Mouse (Mus musculus): ENCODE data around the gene Uck2.

DNA sequence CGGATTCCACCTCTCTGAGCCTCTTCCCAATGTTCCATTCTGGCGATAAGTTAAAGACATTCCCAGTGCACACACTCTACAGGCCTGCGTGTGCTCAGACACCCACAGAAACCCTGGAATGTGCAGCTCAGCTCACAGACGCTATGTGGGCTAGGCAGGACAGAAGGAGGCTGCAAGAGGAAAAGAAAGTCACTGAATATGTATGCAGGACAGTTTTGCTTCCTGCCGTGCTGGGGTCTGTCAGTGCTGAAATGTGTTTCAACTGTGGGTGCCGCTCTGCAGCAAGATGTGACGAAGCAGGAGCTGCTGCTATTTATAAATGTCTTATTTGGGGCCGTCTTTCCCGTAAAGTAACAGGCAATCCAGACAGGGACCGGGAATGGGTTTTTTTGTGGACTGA is 25.4 kb downstream of the Uck2 start:
- TF ChIP-seq CTCF (IDR thresholded peaks at IDR 0.05; ENCODE audit: borderline replicate concordance, control insufficient read depth, extremely low read depth, insufficient read depth, low read length, poor library complexity) (no peak), POLR2A (IDR thresholded peaks at IDR 0.05; ENCODE audit: control insufficient read depth, extremely low read depth, insufficient read depth, low read length, poor library complexity) (no peak)
